Mouse (Mus musculus): Measurements from ENCODE around the gene Ppp1r9b.

GRCm38 (mm10) chr11:94978947-94979346, 11.9 kb upstream of the Ppp1r9b start:
- TF ChIP-seq CTCF (IDR thresholded peaks at IDR 0.05; ENCODE audit: insufficient read depth, low read depth, low read length) (peak; percentile 89), POLR2A (IDR thresholded peaks at IDR 0.05; ENCODE audit: insufficient read depth, low read depth, low read length) (peak; percentile 54; the same call in 1 of the 2 replicates)
